Mouse (Mus musculus) lung, postnatal 0 days (tissue): ENCODE results near the gene Dok5.

Experiments
- CTCF ChIP-seq: IDR thresholded peaks from 2 replicates; pipeline ENCODE4 v1.5.1; 2016; ENCODE audit warnings: antibody characterized with exemption, mild to moderate bottlenecking
- EP300 ChIP-seq: IDR thresholded peaks from 2 replicates; pipeline ENCODE4 v1.6.1; 2016; ENCODE audit warnings: antibody characterized with exemption, mild to moderate bottlenecking, control low read depth

DNA sequence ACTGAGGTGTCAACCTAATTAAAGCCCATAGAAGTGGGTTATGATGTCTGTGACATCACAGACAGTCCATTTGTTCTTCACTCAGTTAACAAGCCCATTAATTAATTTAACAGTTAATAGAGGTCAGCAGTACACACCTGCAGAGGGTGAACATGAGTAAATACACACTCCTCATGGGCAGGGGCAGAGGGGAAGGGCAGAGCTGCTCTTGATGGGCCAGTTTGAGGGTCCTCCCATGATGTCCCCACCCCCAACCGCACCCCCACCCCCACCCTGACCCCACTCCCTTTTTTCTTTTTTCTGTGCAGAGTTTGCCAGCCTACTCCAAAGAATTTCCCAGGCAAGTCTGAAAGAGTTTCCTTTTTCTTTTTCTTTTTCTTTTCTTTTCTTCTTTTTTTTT is 39.9 kb downstream of the Dok5 start:
- no peak for TF ChIP-seq CTCF
- no peak for TF ChIP-seq EP300
